Mouse (Mus musculus): ENCODE measurements around the gene C77080. TPM values are rescaled to one million over a fixed set of nuclear protein-coding genes. Genes with fewer than 3 reads are reported as not detected.

Gene C77080
- polyA plus RNA-seq (2012), result 5.6 and 6.0 TPM in 2 replicates

GRCm38 (mm10) chr4:129261196-129261595 lies at the start of gene C77080:
C77080 (minus strand) TSS chr4:129261404.

DNA sequence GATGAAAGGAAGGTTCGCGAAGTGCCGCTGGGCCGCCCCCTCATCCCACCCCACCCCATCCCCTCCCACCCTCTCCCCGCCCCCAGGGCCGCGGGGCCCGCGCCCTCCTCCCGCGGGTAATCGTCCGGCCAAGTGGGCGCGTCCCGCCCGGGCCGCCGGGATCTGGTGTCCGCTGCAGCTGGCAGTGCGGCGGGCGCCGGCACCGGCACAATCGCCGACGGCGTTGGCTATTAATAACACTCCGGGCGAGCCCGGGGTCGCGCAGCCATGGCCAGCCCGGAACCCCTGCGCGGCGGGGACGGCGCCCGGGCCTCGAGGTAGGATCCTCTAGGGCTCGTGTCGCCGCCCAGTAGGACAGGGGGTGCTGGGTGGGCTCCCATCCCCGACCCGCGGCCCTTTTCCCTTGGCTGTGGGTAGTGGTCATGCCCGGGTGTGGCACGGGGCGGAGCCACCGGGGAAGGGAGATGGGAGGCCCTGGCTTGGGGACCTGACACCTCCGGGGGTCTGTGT lies 26.3 kb upstream of the C77080 start, which contains the start of gene Sync:
Gene Sync, plus strand, starts transcription at position 146 of the 510 bp plus-strand sequence.

GRCm38 (mm10) chr4:129189542-129190519 lies 71.4 kb downstream of the C77080 start, which contains the start of the genes S100pbp and Yars:
S100pbp (minus strand) TSS chr4:129189727.
Yars (plus strand) TSS chr4:129189760.

Other genes starting within 250 kb of the C77080 start
- gene Rnf19b, start 203.1 kb downstream of the C77080 start, polyA plus RNA-seq (2012), result 267 and 300 TPM in 2 replicates
- gene Tmem54, start 155.9 kb downstream of the C77080 start, polyA plus RNA-seq (2012), result 0.16 TPM in 1 of 2 replicates, not detected in the other
- not detected in 2 replicates for gene Hpca, start 139.4 kb downstream of the C77080 start, polyA plus RNA-seq (2012)
- gene Fndc5, start 124.4 kb downstream of the C77080 start, polyA plus RNA-seq (2012), result 0.03 TPM in 1 of 2 replicates, not detected in the other
- gene S100pbp, start 71.7 kb downstream of the C77080 start, polyA plus RNA-seq (2012), result 1.2 and 2.1 TPM in 2 replicates
- 22.9 and 32.2 TPM in 2 replicates for gene Yars, start 71.6 kb downstream of the C77080 start, polyA plus RNA-seq (2012)
- not detected in 2 replicates for gene Sync, start 26.2 kb upstream of the C77080 start, polyA plus RNA-seq (2012)
- 51.0 and 59.6 TPM in 2 replicates for gene Rbbp4, start 74.0 kb upstream of the C77080 start, polyA plus RNA-seq (2012)
- gene Zbtb8os, start 74.3 kb upstream of the C77080 start, polyA plus RNA-seq (2012), result 2.6 and 3.8 TPM in 2 replicates
- gene Zbtb8a, start 116.7 kb upstream of the C77080 start, polyA plus RNA-seq (2012), result 3.2 and 3.7 TPM in 2 replicates
- gene Zbtb8b, start 179.4 kb upstream of the C77080 start, polyA plus RNA-seq (2012), result not detected in 2 replicates
- gene Bsdc1, start 200.2 kb upstream of the C77080 start, polyA plus RNA-seq (2012), result 80.0 and 116 TPM in 2 replicates
- gene Tssk3, start 229.6 kb upstream of the C77080 start, polyA plus RNA-seq (2012), result not detected in 2 replicates
- 3.2 and 3.4 TPM in 2 replicates for gene Fam229a, start 229.8 kb upstream of the C77080 start, polyA plus RNA-seq (2012)